37 mouse cellular contexts compared by ENCODE assay signal in genomic region chr7:113398083-113398482, GRCm38 (mm10). TPM values are rescaled to one million over a fixed set of nuclear protein-coding genes. Genes with fewer than 3 reads are reported as not detected.
DNase-seq lines count a peak whose midpoint lies in the region; TF ChIP-seq lines count a peak whose summit lies in the region.
"Had no signal": no experiment of that assay in that cellular context is flagged by ENCODE, and none has a peak within 500 bp of the region (broad histone marks: within the 10 kb centered on the region; RNA-seq: fewer than 3 reads in every experiment).

No protein-coding gene starts in this region.

- peak; percentile 35 to 49 for DNase-seq in frontal cortex, adult 2 months (ENCODE audit: extremely low spot score in 1 of 2, low spot score in 1 of 2)
- DNase-seq in frontal cortex, postnatal 14 days (ENCODE audit: low spot score in 2 of 2): no peak
- no peak for DNase-seq in left cerebral cortex, adult 2 months (ENCODE audit: extremely low spot score in 1 of 2, low spot score in 2 of 2)
- no peak for DNase-seq in left cerebral cortex, postnatal 10 days (ENCODE audit: extremely low spot score in 1 of 2, low spot score in 2 of 2)
- peak; percentile 22 to 30 for DNase-seq in right cerebral cortex, adult 2 months (ENCODE audit: low spot score in 2 of 2)
- DNase-seq in right cerebral cortex, postnatal 14 days: no peak
- DNase-seq in brain, adult 2 months (ENCODE audit: low read depth, low spot score): peak; percentile 84
- no peak for DNase-seq in spleen, postnatal 4 days (ENCODE audit: low spot score in 2 of 2)
- DNase-seq: adrenal gland, adult 2 months; adrenal gland, postnatal 14 days; cerebellum, adult 11-12 months; cerebellum, adult 8-10 months; cerebellum, postnatal 10 days; cerebellum, postnatal 36 days; embryo, embryonic 11 days; gastrocnemius, adult 2 months; gastrocnemius, postnatal 14 days; heart, adult 11 months had no signal

- intact Hi-C loops in left cerebral cortex, adult 2 months (cut with DNase I): no loop called here
- intact Hi-C loops in left cerebral cortex, postnatal 10 days (cut with DNase I): no loop called here

- no peak overlapping the region for H3K4me3 ChIP-seq in left cerebral cortex, adult 2 months
- H3K4me3 ChIP-seq: embryonic facial prominence, embryonic 10.5 days; embryonic facial prominence, embryonic 13.5 days; forebrain, embryonic 10.5 days; forebrain, embryonic 13.5 days; gastrocnemius, adult 2 months; hindbrain, embryonic 12.5 days; hindbrain, embryonic 15.5 days had no signal

- peak overlapping the region; percentile 2; the same call in 1 of the 2 replicates for H3K27ac ChIP-seq in left cerebral cortex, adult 2 months
- H3K27ac ChIP-seq: embryonic facial prominence, embryonic 10.5 days; embryonic facial prominence, embryonic 13.5 days; forebrain, embryonic 10.5 days; forebrain, embryonic 13.5 days; gastrocnemius, adult 2 months; hindbrain, embryonic 12.5 days; hindbrain, embryonic 15.5 days had no signal

- no peak for TF ChIP-seq CTCF in left cerebral cortex, adult 2 months (IDR thresholded peaks at IDR 0.05)

RNA-seq across cellular contexts. Expression of gene Pth, which starts 9.7 kb away (rescaled TPM):
- not detected in 2 replicates for polyA plus RNA-seq in frontal cortex, adult 2 months (2012; rRNA removed)
- total RNA-seq in left cerebral cortex, adult 2 months (2021): not detected
- not detected for total RNA-seq in left cerebral cortex, postnatal 10 days (2021)
- total RNA-seq: adrenal gland, adult 2 months; adrenal gland, postnatal 14 days; adrenal gland, postnatal 4 days; gastrocnemius, adult 2 months; gastrocnemius, postnatal 14 days; gastrocnemius, postnatal 4 days; heart, adult 8-10 months; heart, postnatal 25 days; hematopoietic stem cell, adult 5-6 weeks; MEL had no signal
- polyA plus RNA-seq: adrenal gland, adult 2 months; brain, embryonic 14.5 days; C2C12; CD4-positive, CD25-positive, alpha-beta regulatory T cell, adult 4 months; cortical plate, adult 2 months; embryonic facial prominence, embryonic 10.5 days; embryonic facial prominence, embryonic 13.5 days; forebrain, embryonic 10.5 days; forebrain, embryonic 13.5 days; forebrain, embryonic 16.5 days; heart, embryonic 14.5 days; heart, postnatal 0 days; hindbrain, embryonic 12.5 days; hindbrain, embryonic 15.5 days had no signal

RNA-seq across cellular contexts. Expression of gene Btbd10, which starts 28.9 kb away (rescaled TPM):
- 61.5 and 70.6 TPM in 2 replicates for polyA plus RNA-seq in frontal cortex, adult 2 months (2012; rRNA removed)
- 100 to 1,000 TPM in 1 of 2 experiments, 10 to 100 TPM in 1; 90.1 to 104 TPM for total RNA-seq in left cerebral cortex, adult 2 months (2021)
- 10 to 100 TPM; 63.0 to 67.6 TPM for total RNA-seq in left cerebral cortex, postnatal 10 days (2021)

Comparison
In these comparisons a context has a peak if more than half of its experiments do, and no peak if none do; other contexts are left out.
1. DNase-seq: peak in frontal cortex, adult 2 months (2 of 2), right cerebral cortex, adult 2 months (2 of 2) and brain, adult 2 months (single experiment); none in frontal cortex, postnatal 14 days (0 of 2), left cerebral cortex, adult 2 months (0 of 2), left cerebral cortex, postnatal 10 days (0 of 2), right cerebral cortex, postnatal 14 days (single experiment) and spleen, postnatal 4 days (0 of 2).